Mouse (Mus musculus) gastrocnemius, postnatal 4 days (tissue): ENCODE data around the gene Itga7. TPM values are rescaled to one million over a fixed set of nuclear protein-coding genes. Genes with fewer than 3 reads are reported as not detected.
A peak's percentile ranks its signal among the peaks of the same experiment; 100 is the strongest.

Experiments used
- DNase-seq, 2 experiments: peaks; one replicate each; pipeline ENCODE4 v3.0.0; 2021 to 2022; ENCODE audit warnings: low spot score in 2 of 2, mixed read lengths in 2 of 2
- total RNA-seq, 2 experiments: library from RNA; stranded (reverse); gene quantifications; 2 replicates each; pipeline ENCODE4 v1.2.3; 2021

The Itga7 gene
- total RNA-seq, 2 experiments from 2014 or later = 148 to 157 TPM

DNA sequence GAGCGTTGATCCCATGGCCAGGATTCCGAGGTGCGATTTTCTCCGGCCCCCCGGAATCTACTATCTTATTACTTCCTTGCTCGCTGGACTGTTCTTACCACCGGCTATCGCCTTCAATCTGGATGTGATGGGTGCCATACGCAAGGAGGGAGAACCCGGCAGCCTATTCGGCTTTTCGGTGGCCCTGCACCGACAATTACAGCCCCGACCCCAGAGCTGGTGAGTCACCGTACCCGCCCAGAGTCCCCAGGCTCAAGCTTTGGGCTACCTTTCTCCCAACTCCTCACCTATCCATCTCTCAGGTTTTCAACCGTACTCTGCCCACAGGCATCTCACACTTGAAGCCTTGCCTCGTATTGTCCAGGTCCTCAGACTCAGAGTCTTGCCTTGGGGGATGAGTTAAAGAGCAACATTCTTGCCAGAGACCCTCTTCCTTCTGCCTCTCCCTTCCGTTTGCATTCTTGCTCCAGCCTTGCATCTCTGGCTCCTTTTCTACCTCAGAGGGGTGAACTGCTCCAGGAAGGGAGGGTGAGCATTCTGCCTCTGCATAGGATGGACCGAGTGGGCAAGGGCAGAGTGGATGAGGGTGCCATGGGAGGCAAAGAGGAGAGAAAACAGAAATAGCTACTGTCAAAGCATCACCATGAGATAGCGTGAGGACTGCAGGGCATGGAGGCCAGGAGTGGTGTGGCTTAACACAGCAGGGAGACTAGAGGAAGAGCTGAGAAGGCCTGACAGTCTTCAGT is 531 bp downstream of the Itga7 start:
- no peak for DNase-seq

DNA sequence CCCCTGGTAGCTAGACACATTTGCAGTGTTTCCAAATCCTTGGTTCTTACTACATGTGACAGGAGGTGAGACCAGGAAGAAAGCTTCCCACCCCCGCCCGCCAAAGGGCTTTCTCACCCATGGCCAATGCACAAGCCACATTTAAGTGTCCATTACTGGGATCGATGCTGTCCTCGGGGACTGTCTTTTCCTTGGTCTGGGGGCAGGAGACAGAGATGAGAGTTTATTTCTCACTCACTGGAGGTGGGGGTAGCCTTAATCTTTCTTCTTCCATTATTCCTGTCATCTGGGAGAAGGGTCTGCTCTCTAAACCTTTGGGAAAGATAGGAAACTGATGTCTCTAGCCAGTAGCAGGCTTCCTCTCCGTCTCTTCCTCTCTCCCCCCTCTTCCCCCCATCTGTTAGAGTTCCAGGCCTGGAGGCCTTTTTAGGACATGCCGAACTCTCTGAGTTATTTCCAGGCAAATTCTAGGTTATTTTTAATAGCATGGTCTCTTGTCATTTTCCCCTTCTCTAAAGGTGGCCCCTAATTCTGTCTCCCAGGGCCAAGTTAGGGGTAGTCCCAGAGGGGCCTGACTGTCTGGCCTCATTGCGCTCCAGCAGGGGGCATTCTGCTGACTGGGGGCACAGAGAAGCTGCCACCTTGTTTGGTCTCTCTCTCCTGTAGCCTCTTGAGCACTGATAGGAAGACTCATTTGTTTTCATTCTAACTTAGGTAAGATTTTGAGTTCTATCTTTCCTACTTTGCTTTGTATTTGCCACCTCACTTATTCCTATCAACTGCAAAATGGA is 1.6 kb downstream of the Itga7 start:
- DNase-seq = no peak

DNA sequence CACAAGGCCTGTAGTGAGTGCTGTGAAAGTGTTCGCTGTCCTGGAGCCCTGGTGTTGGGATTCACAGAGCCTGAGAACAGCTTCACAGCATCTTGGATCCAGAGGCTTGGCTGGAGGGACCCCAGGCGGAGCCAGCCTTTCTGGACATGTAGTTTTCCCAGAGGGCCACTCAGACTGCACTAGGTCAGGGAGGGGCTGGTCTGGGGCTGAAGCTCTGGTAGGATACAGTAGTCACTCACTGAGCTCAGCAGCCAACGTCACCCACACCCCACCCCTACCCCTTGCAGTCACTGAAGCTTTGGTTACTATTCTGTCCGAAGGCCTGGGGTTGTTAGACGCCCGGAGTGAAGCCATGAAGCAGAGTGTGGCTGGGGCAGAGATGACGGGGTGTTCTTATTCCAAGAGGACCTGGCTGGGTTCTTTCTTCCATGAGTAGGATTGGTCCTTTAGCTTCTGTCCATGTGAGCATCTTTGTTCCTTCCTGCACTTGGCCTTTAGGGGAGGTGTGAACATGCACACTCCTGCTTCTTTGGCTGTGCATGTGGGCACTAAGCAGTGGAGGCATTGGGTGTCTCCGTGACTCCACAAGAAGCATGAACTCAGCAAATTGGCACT is 2.3 kb downstream of the Itga7 start:
- DNase-seq = peak in 1 of 2 experiments; percentile 47

DNA sequence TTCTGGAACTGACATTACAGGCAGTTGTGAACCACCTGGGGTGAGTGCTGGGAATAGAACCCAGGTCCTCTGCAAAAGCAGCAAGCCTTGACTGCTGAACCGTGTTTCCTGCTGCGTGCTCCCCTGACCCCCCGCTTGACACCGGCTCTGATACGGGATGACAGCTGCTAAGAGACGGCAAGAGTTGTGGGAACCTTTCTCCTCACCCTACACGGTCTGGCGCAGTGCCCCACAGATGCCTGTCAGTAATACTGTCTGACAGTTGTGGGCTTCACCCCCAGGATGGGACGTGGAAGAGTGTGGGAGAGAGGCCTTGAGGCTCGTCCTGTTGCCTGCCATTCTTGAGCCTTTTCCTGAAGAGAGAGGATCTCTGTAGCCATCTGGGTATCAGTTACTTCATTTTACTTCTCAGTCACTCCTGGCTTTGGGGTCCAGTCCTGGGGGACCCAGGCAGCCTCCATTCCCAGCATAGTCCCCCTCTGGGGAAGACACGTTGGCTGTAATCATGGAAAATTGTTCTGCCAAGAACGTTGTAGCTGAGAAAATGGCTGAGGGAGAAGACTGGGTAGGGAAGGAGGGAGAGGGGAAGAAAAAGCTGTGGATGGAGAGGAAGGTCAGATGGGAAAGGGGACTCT is 4.3 kb downstream of the Itga7 start:
- DNase-seq = peak; percentile 61 to 77

DNA sequence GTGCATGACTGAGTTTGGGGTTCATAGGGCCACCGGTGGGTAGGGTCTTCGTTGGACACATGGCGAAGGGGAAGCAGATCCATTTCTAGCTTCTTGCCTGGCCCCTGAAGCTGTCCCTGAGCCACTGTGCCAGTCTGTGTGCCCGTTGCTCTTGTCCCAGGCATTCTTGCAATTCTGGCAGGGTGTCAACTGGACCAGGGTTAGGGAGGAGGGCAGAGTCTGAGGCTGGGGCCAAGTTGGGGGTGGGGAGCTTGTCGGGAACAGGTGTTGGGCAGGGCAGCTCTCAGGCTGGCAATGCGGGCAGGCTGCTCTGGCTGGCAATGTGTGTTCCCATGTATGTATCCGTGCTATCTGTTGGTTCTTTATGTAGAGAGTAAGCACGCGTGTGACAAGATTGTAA is 4.8 kb downstream of the Itga7 start:
- peak; percentile 69 to 88 for DNase-seq

DNA sequence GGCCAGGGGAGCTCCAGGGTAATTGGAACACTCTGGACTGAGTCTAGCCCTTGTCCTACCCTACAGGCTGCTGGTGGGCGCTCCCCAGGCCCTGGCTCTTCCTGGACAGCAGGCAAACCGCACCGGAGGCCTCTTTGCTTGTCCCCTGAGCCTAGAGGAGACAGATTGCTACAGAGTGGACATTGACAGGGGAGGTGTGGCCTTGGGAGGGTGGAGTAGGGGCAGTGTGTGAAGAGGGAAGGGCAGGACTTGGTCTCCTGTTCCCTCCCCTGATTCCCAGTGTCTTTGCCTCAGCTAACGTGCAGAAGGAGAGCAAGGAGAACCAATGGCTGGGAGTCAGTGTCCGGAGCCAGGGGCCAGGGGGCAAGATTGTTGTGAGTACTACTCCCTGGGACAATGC is 5.4 kb downstream of the Itga7 start:
- DNase-seq = peak in 1 of 2 experiments; percentile 18

DNA sequence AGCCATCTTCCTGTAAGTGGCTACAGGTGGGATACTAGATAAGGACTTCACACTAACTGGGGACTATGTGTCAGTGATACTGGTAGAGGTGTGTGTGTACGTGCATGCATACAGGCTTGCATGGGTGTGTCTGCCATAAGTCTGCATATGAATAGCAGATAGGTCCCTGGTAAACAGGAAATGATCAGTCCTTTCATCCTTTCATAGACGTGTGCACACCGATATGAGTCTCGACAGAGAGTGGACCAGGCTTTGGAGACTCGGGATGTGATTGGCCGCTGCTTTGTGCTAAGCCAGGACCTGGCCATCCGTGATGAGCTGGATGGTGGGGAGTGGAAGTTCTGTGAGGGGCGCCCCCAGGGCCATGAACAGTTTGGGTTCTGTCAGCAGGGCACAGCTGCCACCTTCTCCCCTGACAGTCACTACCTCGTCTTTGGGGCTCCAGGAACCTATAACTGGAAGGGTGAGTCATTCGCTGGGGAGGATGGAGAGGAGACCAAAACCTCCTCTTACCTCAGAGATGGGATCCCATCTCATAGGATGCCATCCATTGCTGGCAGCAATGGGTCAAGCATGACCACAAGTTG is 7.0 kb downstream of the Itga7 start:
- no peak for DNase-seq

DNA sequence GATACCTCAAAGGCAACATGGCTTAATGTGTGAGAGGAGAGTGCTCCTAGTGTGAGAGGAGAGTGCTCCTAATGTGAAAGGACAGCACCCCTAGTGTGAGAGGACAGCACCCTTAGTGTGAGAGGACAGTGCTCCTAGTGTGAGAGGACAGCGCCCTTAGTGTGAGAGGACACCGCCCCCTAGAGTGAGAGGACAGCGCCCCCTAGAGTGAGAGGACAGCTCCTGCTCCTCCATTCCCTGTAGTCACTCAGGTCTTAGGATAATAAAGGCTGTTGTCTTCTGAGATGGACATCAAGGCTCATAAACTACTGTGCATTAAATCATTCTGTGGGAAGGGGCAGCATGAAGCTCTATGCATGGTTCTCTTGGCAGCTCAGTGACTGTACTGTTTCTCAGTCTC is 12.1 kb downstream of the Itga7 start:
- peak in 1 of 2 experiments; percentile 56 for DNase-seq

DNA sequence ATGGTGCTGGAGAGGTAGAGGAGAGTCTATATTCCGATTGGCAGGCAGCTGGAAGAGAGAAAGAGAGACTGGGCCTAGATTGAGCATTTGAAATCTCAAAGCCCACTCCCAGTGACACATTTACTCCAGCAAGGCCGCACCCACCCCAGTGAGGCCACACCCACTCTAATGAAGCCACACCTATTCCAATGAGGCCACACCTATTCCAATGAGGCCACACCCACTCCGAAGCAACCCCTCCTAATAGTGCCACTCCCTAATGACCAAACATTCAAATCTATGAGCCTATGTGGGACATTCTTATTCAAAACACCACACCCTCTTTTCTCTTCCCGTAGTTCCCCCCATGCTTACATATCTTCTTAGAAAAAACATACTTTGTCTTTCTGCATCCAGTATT is 13.9 kb downstream of the Itga7 start:
- DNase-seq = no peak

DNA sequence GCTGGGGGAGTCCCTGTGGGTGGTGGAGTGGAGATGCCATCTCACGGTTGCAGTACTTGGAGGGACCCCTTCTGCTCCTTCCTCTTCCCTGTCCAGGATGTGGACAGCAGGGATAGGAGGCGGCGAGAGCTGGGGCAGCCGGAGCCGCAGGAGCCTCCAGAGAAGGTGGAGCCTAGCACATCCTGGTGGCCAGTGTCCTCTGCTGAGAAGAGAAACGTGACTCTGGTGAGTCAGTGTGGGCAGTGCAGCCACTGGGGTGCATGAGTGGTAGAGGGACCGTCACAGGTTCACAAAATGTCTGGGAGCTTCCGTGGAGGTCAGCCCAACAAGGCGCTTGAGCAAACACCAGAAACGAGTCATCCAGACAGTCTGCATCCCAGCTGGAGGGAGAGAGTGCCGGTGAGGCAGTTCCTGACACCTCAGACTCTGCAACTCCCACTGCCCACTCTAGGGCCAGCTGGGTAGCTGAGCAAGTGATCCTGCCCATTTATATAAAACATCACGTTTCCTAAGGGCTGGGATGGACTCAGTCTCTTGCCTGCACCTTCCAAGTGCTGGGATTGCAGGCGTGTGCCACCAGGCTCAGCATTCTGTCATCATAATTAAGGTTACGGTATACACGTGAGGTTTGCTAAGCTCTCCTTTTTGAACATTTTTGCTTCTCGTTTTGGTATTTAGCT is 16.7 kb downstream of the Itga7 start:
- no peak for DNase-seq

DNA sequence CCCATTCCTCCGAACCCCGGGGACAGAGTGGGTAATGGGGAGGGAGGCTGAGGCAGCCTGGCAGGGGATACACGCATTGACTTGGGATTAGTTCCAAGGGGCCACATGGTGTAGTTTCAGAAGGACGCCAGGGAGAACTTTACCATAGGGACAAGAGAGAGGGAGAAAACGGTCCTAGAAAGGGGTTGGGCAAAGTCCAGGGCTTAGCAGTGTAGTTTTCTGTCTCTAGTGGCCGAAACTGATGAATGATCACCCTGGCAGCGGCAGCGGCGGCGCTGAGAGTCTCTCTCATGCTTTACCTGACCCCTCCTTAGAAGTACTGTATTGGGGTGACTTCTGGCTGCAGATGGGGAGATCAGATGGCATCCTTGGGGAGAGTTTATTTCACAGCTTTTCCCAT is 24.7 kb downstream of the Itga7 start:
- no peak for DNase-seq

DNA sequence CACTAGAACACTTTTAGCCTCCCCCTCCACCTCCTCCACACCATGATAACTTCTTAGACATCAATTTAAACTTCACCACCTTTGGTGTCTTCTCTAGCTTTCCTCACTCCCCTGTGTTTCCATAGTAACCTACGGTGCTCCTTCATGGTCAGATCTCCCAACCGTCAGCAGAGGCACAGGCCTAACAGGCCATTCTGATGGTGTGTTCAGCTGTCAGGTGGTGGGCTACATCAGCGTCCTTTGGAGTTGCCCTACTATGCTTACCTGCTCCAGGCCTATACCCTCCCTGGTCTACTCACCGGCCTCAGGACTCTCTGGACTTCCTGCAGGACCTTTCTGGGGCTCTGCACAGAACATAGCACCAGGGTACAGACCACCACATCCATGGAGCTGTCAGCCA is 26.5 kb downstream of the Itga7 start:
- DNase-seq = no peak

DNA sequence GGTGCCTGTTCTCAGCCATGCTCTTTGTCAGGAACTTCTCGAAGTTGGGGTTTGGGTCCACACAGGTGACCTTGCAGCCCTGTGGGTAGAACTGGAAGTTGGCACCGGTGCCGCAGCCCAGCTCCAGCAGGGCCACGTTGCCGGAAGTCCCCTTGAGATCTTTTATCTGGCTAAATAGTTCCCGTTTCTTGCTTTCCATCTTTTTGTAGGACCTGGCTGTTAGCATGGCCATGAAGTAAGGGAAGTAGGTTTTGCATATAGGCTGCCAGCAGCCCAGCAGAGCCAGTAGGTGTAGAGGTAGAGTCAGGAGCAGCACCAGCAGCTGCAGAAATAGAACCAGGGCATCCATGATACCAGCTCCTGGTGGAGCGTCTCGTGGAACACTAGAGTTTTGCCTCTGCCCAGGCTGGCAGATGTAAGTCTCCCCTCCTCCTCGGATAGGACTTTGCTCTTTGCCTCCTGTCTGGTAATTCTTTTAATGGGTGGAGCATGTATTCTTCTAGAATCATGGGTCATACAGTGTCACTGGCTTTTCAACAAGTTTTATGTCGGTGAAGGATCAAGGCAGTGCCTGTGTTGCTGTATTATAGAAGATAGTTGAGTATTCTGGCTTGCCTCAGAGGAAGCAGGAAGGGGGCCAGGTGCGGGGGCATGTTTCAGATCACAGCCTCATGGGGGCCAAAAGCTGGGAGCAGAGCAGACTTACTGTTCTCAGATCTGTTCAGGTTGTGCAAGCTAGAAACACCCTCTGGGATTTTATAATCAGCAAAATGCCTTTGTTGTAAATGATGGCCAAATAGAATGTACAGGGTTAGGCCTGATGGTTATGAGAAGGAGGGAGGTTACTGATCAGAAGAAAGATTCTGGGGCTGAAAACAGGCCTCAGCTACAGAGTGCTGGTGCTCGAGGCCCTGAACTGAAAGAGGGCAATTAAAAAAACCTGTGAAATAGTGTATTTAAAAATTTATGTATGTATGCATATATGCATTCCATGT is 27.3 kb downstream of the Itga7 start, which contains the start of gene Mettl7b:
Mettl7b (minus strand) TSS at position 399 of the 995 bp plus-strand sequence.
- no peak for DNase-seq

DNA sequence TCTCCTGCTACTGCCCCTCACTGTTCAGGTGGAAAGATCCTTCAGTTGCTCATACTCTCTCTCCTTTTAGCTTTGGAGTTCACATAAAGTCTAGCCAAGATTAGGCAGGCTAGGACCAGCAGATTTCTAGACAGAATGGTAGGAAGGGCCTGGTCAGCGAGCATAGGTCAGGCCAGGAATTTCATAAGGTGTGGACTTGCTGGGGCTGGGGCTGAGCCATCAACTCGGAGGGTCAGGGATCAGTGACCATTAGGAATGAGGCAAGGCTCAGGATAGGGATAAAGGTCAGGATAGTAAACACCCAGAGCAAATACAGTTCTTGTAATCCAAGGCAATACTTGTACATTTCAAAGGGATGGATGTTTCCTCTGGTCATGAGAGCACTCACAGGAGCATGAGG is 31.3 kb downstream of the Itga7 start:
- DNase-seq = no peak

DNA sequence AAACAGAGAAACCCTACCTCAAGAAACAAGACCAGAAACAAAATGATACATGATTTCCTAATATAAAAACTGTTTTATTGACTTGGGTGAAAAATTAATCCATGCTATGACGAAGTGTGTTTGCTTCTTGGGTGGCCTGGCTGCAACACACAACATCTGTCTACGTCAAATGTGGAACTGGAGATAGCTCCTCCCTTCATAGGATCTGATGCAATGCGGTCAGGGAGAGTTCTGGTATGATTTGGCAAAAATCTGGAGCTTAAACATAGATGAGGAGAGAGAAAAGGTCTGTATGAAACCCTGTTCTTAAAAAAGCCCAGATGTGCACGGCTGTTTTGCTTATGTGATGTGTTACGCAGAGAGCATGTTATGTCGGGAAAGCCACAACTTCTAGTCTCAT is 32.3 kb downstream of the Itga7 start:
- DNase-seq = no peak

DNA sequence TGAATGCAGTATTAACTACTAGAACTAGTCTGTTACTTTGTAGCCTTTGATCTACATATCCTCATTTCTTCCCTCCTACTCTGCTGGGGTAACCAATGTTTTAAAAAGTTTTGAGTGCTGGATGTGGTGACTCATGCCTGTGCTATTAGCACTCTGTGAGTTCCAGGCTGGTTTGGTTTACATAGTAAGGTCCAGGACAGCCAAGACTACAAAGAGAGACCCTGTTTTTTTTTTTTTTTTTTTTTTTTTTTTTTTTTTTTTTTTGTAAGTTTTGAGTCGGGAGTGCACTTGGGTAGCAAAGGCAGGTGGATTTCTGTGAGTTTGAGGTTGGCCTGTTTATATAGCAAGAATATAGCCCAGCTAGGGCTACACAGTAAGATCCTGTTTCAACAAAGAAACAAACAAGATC is 34.7 kb downstream of the Itga7 start:
- DNase-seq = no peak

DNA sequence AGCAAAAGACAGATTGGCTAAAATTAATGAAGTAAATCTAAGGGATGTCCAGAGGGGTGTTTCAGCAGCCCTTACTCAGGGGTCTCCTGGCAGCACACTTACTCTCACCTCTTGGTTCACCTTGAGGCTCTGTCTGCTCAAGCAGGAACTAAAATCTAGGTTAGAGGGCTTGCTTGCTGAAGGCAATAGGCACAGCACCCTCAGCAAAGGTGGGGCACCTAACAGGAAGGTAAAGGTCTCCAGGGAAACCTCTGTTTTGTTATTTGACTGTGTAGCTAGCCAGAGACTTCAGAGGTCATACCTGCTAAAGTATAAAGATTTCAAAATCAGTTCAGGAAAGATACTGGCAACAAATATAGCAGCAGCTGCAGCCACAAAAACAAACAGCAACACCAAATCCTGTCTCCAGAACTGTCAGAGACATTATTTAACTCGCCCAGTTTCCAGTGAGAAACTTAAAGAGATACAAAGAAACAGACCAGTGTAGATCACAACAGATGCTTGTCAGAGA is 37.2 kb downstream of the Itga7 start:
- DNase-seq = no peak

DNA sequence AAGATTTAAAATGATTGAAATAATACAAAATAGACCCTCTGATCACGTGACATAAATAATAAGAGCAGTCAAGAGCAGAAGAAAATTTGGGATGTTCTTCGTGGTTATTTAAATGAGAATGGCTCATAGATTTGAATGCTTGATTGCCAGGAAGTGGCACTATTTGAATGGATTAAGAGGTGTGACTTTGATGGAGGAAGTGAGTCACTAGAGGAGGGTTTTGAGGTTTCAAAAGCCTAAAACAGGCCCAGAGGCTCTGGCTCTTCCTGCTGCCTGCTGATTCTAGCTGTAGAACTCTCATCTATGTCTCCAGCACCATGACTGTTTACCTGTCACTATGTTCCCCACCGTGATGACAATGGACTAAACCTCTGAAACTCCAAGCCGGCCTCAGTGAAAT is 39.2 kb downstream of the Itga7 start:
- no peak for DNase-seq

DNA sequence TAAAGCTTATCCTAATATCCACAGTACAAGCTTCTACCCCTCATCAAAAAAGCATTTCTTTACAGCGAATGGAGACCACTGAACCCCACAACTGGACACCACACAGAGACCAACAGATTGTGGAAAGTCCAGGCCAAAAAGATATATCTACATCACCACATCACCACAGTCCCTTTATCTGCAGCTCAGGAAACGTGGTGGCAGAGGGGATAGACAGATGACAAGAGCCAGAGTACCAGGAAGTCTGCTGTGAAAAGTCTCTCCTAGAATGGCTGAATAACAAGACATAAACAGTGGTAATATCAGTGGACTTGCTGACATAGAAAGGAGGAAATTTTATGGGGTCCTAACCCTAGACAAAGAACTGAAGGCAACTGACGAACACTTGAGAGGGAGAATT is 42.8 kb downstream of the Itga7 start:
- DNase-seq = no peak
